Mouse (Mus musculus) bone marrow macrophage, adult 2 months (primary cell): ENCODE measurements around the gene 9430097D07Rik. TPM values are rescaled to one million over a fixed set of nuclear protein-coding genes. Genes with fewer than 3 reads are reported as not detected.

Source experiments
- H3K27ac ChIP-seq: 2 replicates; pipeline ENCODE4 v1.5.1; 2012; ENCODE audit warnings: low read depth, low read length; ENCODE audit not compliant: insufficient read depth
- H3K4me1 ChIP-seq: 2 replicates; pipeline ENCODE4 v1.6.1; 2012; ENCODE audit warnings: low read length; ENCODE audit not compliant: control insufficient read depth, insufficient read depth
- H3K4me3 ChIP-seq: 2 replicates; pipeline ENCODE4 v1.5.1; 2012; ENCODE audit warnings: mild to moderate bottlenecking, low read length, moderate library complexity; ENCODE audit not compliant: insufficient read depth
- CTCF ChIP-seq: IDR thresholded peaks from 2 replicates; pipeline ENCODE4 v1.5.1; 2012; ENCODE audit warnings: low read depth, mild to moderate bottlenecking, low read length, moderate library complexity
- POLR2A ChIP-seq: IDR thresholded peaks from 2 replicates; pipeline ENCODE4 v1.6.1; 2012; ENCODE audit warnings: mild to moderate bottlenecking, low read depth, low read length, borderline replicate concordance
- polyA plus RNA-seq: library from polyadenylated mRNA; stranded (reverse); fragments of >200 nt; gene quantifications from 2 replicates; pipeline ENCODE4 v1.2.4, GENCODE M21; 2012; ENCODE audit not compliant: missing spikeins, insufficient read depth, insufficient read length

9430097D07Rik gene
- polyA plus RNA-seq, 1 experiment, result not detected

DNA sequence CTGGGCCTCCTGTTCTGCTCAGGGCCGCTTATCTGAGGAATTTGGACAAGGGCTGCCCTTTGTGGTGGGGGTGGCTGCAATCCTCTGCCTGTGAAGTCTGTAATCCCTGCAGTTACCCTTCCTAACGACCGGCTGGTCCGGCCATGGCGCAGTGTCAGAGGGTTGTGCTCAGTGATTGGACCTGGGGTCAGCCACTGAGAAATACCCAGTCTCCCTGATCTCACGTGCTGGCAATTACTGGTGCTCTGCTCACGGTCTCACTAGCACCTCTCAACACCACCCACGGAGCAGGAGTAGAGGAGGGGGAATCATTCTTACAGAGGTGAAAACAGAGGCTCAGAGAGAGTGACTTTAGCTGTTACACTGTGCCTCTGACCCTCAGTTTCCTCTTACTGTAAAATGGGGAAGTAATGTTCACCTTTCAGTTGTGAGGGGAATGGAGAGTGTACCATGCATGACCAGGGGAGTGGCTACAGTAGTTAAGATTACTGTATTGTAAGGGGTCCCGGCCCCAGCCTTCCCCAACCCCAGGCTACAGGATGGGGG, 38.1 kb downstream of the 9430097D07Rik start:
- no peak for TF ChIP-seq POLR2A
- TF ChIP-seq CTCF, result no peak
- Histone ChIP-seq H3K4me3 (peak overlapping the region; percentile 89; the same call in 1 of the 2 replicates), H3K27ac (no peak overlapping the region), H3K4me1 (peaks cover 22% of the 10 kb centered on the region)

DNA sequence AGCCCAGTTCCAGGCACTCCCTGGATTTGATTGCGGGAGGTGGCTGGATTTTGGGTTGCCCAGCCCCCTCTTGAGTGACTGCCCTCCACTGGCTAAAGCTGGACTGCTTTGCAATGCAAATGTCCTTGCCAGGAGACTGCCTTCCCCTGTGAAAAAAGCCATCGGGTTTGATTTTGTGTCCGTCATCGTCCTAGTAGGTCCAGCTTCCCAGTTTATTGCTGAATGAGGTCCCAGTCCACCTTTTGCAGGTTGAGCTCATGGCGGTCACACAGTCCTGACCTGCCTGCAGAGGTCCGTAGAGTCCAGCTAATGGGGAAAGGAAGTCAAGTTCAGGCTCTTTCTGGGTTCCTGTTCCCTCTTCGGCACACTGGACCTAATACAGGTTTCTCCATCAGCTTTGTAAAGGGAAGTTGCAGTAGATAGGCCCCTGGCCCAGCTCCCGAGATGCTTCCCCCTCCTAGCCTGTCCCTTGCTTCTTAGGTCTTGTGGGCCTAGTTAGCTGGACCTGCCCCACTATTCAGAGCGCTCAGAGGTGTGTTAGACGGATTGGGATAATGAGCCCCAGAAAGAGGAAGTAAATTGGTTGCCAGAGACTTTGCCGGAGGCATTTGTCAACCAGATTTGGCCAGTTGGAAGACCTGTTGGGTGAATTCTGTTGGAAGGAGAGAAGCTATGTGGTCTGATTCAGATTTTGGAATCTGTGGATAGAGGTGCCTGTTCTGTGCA, 38.7 kb downstream of the 9430097D07Rik start:
- no peak overlapping the region for H3K27ac ChIP-seq

DNA sequence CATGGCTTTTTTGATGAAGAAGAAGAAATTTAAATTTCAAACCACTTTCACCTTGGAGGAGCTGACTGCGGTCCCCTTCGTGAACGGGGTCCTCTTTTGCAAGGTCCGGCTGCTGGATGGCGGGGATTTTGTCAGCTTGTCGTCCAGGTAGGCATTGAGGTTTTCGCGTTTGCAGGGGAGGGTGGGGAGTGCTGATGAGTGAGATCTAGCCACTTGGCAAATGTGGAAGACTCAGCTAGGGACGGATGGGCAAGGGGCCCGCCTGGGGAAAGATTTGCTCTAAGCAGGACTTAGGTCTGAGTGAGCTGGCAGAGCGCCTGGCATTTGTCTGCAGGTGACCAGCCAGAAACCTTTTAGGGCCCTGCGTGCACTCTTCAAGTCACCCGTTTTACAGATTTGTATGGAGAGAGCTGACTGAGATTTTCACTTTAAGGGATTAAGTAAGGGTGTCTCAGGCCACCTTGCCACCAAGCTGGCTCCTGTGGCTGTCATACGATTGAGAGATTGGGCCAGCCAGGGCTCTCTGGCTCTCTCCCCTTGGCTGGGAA, 39.3 kb downstream of the 9430097D07Rik start:
- Histone ChIP-seq H3K27ac (no peak overlapping the region), H3K4me3 (peak overlapping the region; percentile 89), H3K4me1 (peaks cover 22% of the 10 kb centered on the region)
- no peak for TF ChIP-seq CTCF
- no peak for TF ChIP-seq POLR2A

More for the DNA sequence above, 38.7 kb downstream of the 9430097D07Rik start:
- peak overlapping the region; percentile 89 for H3K4me3 ChIP-seq
- no peak for TF ChIP-seq POLR2A
- TF ChIP-seq CTCF, result peak; percentile 60
- H3K4me1 ChIP-seq, result peaks cover 22% of the 10 kb centered on the region

DNA sequence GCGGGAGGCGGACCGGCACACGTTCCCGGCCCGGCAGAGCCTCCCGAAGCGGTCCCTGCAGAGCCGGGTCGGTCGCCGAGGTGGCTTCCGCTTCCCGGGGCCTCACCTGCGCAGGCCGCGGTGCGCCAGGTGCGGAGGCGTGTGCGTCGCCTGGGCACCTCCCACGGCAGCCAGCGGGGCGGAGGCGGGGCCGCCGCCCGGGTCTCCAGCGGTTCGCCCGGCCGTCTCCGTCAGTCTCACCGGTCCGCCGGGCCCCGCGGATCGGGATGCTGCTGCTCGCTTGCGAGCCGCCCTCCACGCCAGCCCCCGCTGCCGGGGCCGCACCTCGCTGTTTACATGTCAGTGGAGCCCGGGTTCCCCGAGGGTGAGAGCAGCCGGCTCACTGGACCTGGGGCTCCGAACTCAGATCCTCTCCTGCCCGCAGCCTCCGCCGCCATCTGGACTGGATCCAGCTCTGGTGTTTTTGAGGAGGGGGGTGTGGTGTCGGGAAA, 39.9 kb downstream of the 9430097D07Rik start:
- TF ChIP-seq CTCF, result no peak
- no peak for TF ChIP-seq POLR2A
- no peak overlapping the region for H3K27ac ChIP-seq

DNA sequence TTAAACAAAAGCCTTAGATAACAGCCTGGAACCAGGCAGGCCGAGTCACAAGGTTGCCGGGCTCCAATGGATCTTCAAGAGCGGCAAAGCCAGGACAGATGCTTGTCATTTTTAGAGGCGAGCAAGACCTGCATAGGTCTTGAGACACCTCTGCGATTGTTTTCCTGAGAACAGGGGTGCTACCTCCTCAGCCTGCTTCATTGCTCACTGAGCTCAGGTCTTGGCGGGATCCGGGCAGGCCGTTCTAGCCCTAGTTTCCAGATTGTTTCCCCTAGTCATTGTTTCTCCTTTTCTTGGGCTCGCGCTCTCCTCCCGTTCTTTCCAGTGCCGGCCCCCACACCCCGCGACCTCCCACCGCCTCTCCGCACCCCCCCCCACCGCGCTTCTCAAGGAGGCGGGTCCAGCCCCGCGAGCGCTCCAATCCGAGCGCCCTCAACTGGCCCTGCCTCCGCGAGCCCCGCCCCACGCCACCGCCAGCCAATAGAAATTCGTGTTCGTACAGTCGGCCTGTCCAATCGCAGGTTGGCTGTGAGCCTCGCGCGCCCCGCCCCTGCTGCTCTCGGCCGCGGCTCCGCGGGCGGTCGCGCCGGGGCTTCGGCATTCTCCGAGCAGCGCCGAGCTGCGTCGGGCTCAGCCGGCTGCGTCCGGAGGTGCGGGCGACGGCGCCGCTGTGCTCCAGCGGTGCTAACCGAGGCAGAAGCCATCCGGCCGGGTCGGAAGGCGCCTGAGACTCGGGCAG, 40.6 kb downstream of the 9430097D07Rik start, which contains the start of gene Fam102a:
Gene Fam102a (plus strand): TSS at position 600 of the 739 bp plus-strand sequence.
- H3K4me1 ChIP-seq, result peaks cover 22% of the 10 kb centered on the region
- no peak for TF ChIP-seq CTCF
- no peak for TF ChIP-seq POLR2A
- peak within 1 kb of the TSS; percentile 81 for H3K27ac ChIP-seq
- peak within 1 kb of the TSS; percentile 89 for H3K4me3 ChIP-seq

More for the DNA sequence above, 39.9 kb downstream of the 9430097D07Rik start:
- H3K4me1 ChIP-seq, result peaks cover 22% of the 10 kb centered on the region
- H3K4me3 ChIP-seq, result peak overlapping the region; percentile 89

DNA sequence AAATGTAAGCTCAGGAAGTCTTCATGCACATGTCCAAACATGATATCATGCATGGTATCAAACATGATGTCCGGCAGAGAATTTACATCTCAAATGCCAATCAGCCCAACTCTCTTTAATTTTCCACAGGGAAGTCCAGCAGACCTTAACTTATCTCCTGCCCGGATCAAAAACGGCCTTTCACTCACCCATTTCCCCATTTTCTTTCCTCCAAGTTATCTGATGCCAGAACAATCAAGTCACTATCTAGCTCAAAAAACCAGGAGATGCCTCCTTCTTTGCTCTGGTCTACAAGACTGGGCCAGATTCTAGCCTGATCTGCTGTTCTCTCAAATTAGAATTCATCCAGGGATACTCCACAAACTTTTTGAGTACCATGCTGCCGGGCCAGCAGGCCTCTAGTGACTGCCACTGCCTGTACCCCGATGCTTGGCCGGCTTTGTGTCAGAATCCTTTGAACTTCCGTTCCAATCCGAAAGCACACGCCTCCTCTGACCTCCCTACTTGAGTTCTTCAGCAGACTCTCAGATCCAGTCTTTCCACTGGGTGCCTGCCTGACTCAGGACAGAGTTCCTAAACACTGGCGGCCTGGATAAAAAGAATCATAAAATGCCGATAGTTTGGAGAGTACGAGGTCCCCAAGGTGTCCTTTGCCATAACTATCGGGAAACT, 41.3 kb downstream of the 9430097D07Rik start:
- Histone ChIP-seq H3K4me1 (peaks cover 22% of the 10 kb centered on the region), H3K27ac (peak overlapping the region; percentile 81), H3K4me3 (peak overlapping the region; percentile 68)
- TF ChIP-seq CTCF, result no peak
- 0 out of 2 replicates have a peak, but pooled peaks have one; percentile 31 for TF ChIP-seq POLR2A

DNA sequence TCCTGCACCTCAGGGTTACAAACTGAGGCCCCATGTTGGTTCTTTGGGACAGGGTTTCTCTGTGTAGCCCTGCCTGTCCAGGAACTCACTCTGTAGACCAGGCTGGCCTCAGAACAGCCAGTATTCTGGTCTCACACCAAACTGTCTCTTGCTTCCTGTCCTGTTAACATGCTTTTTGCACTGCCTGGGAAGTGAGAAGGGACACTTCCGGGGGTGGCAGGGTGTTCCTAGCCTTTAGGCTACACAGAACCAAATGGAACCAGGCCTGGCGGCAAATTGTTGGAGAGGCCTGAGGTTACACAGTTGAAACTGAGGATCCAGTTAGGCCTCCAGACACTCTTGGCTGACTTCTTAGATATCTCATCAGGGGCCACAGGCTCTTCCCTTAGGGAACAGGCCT, 42.3 kb downstream of the 9430097D07Rik start:
- TF ChIP-seq CTCF (no peak), POLR2A (no peak)
- H3K4me3 ChIP-seq, result no peak overlapping the region
- no peak overlapping the region for H3K27ac ChIP-seq
- peaks cover 22% of the 10 kb centered on the region for H3K4me1 ChIP-seq

DNA sequence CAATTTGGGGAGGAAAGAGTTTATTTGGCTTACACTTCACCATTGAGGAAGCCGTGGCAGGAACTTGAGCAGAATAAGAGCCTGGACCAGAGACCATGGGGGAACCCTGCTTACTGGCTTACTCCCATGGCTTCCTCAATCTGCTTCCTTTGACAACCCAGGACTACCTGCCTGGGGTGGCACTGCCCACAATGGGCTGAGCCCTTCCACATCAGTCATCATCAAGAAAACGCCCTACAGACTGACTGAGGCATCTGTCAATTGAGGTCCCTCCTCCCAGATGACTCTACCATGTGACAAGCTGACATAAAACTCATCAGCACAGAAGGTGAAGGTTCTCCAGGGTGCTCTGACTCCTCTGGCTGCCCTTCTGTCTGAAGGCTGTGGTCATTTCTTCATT, 45.0 kb downstream of the 9430097D07Rik start:
- no peak for TF ChIP-seq CTCF
- TF ChIP-seq POLR2A, result no peak
- no peak overlapping the region for H3K27ac ChIP-seq

DNA sequence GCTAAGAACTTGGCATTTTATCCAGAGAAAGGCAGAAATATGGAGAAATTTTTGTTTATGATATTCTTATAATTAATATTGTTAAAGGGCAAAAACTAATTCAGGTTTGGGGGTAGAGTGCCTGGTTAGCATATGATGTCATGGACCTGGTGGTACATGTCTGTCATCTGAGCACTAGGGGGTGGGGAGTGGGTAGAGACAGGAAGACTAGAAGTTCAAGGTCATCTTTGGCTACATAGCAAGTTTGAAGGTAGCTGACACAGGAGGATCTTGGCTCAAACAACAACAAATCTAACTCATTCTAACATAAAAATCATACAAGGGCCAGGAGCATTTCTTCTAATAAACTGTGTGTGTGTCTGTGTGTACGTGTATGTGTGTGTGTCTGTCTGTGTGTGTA, 47.2 kb downstream of the 9430097D07Rik start:
- Histone ChIP-seq H3K27ac (no peak overlapping the region), H3K4me1 (no peaks in the 10 kb centered on the region; the same call in 1 of the 2 replicates), H3K4me3 (no peak overlapping the region)
- TF ChIP-seq CTCF (no peak), POLR2A (no peak)

More for the DNA sequence above, 45.0 kb downstream of the 9430097D07Rik start:
- H3K4me3 ChIP-seq, result no peak overlapping the region
- H3K4me1 ChIP-seq, result peaks cover 9% of the 10 kb centered on the region
